Mouse (Mus musculus) sigmoid colon, adult 10 weeks (tissue): ENCODE data around the gene Cpd. TPM values are rescaled to one million over a fixed set of nuclear protein-coding genes. Genes with fewer than 3 reads are reported as not detected.

ENCODE experiments used
- polyA plus RNA-seq: library from polyadenylated mRNA; stranded (reverse); fragments of 350-450 nt; fragmentation: Illumina TruSeq; extraction: RNeasy Lipid Tissue Mini Kit (QIAGEN cat#74804); gene quantifications from one replicate; pipeline ENCODE4 v1.2.3, GENCODE M21; 2014; ENCODE audit warnings: low read depth, low replicate concordance

Gene Cpd
- polyA plus RNA-seq, result 331 TPM

DNA sequence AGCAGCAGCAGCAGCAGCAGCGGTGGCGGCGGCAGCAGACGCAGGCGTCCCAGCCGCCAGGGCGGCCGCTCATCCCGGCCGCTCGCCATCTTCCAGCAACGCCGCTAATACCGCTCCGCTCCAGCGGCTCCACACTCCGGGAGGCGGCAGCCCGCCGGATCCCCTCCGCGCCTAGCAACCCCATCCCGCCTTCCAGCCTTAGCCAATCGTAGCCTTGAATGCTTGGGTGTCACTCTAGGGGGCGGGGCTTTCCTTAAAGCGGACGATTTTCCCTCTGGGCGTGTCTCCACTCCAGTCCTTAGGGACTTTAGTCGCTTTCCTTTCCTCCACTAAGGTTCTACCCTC, at the start of gene Cpd:
TSS of gene Cpd (minus strand) at position 141 of the 345 bp plus-strand sequence.

DNA sequence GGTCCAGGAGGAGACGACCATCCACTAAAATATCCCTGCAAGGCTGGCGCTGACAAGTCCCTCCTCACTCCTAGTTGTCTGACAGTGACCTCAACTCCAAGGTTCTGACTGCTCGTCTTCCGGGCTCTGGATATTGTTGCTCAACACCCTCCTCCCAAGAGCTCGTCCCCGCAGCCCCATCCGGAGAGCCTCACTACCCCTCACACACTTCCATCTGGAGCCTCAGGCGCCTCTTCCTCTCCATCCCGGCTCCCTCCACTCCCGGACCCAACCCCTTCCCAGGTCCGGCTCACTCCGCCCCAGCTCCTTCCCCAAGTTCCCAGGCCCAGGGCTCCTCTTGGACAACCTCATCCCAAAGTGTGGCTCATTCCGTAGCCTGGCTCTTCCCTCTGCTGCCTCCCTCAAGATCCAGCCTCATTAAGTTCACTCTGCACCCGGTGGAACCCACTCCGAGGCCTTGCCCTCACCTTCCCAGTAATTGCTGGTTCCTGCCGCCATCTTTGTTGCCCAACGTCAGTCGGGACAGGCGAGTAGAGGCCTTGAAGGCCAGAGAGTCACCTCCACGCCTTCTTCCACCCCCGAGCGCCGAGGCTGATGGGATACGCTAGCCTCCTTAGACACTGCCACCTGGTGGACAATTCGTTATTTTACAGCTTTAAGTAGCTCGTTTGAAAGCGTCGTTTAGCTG, 83.6 kb downstream of the Cpd start, which contains the start of gene Gosr1:
TSS of gene Gosr1 (minus strand) at position 527 of the 688 bp plus-strand sequence.

Other genes with a start within 250 kb of the Cpd start
- 33.7 TPM for gene Abr, start 224.7 kb downstream of the Cpd start, polyA plus RNA-seq
- gene Bhlha9, start 174.5 kb downstream of the Cpd start, polyA plus RNA-seq, result not detected
- 0.25 TPM for gene Trarg1, start 167.2 kb downstream of the Cpd start, polyA plus RNA-seq
- gene Gosr1, start 83.4 kb downstream of the Cpd start, polyA plus RNA-seq, result 49.3 TPM
- gene Tmigd1, start 55.1 kb upstream of the Cpd start, polyA plus RNA-seq, result 113 TPM
- 127 TPM for gene Blmh, start 77.8 kb upstream of the Cpd start, polyA plus RNA-seq
- 13.2 TPM for gene Slc6a4, start 151.6 kb upstream of the Cpd start, polyA plus RNA-seq
- 39.1 TPM for gene Nsrp1, start 231.4 kb upstream of the Cpd start, polyA plus RNA-seq